Mouse (Mus musculus): ENCODE results near the gene Slc22a20. TPM values are rescaled to one million over a fixed set of nuclear protein-coding genes. Genes with fewer than 3 reads are reported as not detected.

The Slc22a20 gene
- polyA plus RNA-seq, 1 experiment from 2014 or later = not detected

- peak overlapping the region; percentile 86 for H3K4me2 ChIP-seq
- 76% methylated on average over 2 of the region's 2 CpGs for WGBS
- peaks cover 18% of the 10 kb centered on the region for H3K36me3 ChIP-seq
- H3K27me3 ChIP-seq (replicated peaks) = no peaks in the 10 kb centered on the region
- H3K4me3 ChIP-seq = peak overlapping the region; percentile 75
- no peak for ATAC-seq (ENCODE audit: extremely low read depth, insufficient number of reproducible peaks, low FRiP score, low TSS enrichment)
- peak overlapping the region; percentile 66; the same call in 1 of the 2 replicates for H3K27ac ChIP-seq (replicated peaks)
- peak overlapping the region; percentile 89; the same call in 1 of the 2 replicates for H3K9ac ChIP-seq
- H3K4me1 ChIP-seq = peaks cover 35% of the 10 kb centered on the region
- no peaks in the 10 kb centered on the region for H3K9me3 ChIP-seq
These were observed 21.1 kb downstream of the Slc22a20 start for GRCm38 (mm10) chr19:5964804-5965203.

- H3K27me3 ChIP-seq (replicated peaks) = no peaks in the 10 kb centered on the region
- H3K4me2 ChIP-seq = peak within 1 kb of the TSS; percentile 86
- H3K9me3 ChIP-seq = no peaks in the 10 kb centered on the region
- H3K9ac ChIP-seq = peak within 1 kb of the TSS; percentile 89
- ATAC-seq (ENCODE audit: extremely low read depth, insufficient number of reproducible peaks, low FRiP score, low TSS enrichment) = peak; percentile 72
- peaks cover 35% of the 10 kb centered on the region for H3K4me1 ChIP-seq
- WGBS = under 1% methylated on average over 50 of the region's 50 CpGs
- H3K36me3 ChIP-seq = peaks cover 26% of the 10 kb centered on the region
- peak within 1 kb of the TSS; percentile 75 for H3K4me3 ChIP-seq
- peak within 1 kb of the TSS; percentile 66 for H3K27ac ChIP-seq (replicated peaks)
These were observed 21.9 kb downstream of the Slc22a20 start, which contains the start of gene Pola2 for GRCm38 (mm10) chr19:5963883-5964562. Gene Pola2, minus strand, starts transcription at chr19:5964202.

- Histone ChIP-seq H3K9ac (peak overlapping the region; percentile 89), H3K27ac (replicated peaks) (no peak overlapping the region), H3K4me3 (peak overlapping the region; percentile 75), H3K9me3 (no peaks in the 10 kb centered on the region), H3K4me2 (peak overlapping the region; percentile 86), H3K27me3 (replicated peaks) (no peaks in the 10 kb centered on the region), H3K36me3 (peaks cover 39% of the 10 kb centered on the region), H3K4me1 (peaks cover 35% of the 10 kb centered on the region)
- WGBS = 27% methylated on average over 1 of the region's 1 CpGs
- no peak for ATAC-seq (ENCODE audit: extremely low read depth, insufficient number of reproducible peaks, low FRiP score, low TSS enrichment)
These were observed 23.3 kb downstream of the Slc22a20 start for GRCm38 (mm10) chr19:5962651-5963050.

GRCm38 (mm10) chr19:5957371-5957770 is 28.6 kb downstream of the Slc22a20 start:
- WGBS = 84% methylated on average over 5 of the region's 5 CpGs

GRCm38 (mm10) chr19:5956685-5957084 is 29.3 kb downstream of the Slc22a20 start:
- H3K27me3 ChIP-seq (replicated peaks) = no peaks in the 10 kb centered on the region
- no peak for ATAC-seq (ENCODE audit: extremely low read depth, insufficient number of reproducible peaks, low FRiP score, low TSS enrichment)
- no peaks in the 10 kb centered on the region for H3K9me3 ChIP-seq
- no peak overlapping the region for H3K9ac ChIP-seq
- peaks cover 66% of the 10 kb centered on the region for H3K36me3 ChIP-seq
- H3K27ac ChIP-seq (replicated peaks) = peak overlapping the region; percentile 77; the same call in 1 of the 2 replicates
- peaks cover 54% of the 10 kb centered on the region for H3K4me1 ChIP-seq
- H3K4me2 ChIP-seq = peak overlapping the region; percentile 49; the same call in 1 of the 2 replicates
- WGBS = 20% methylated on average over 3 of the region's 3 CpGs
- no peak overlapping the region for H3K4me3 ChIP-seq

More at GRCm38 (mm10) chr19:5957371-5957770, 28.6 kb downstream of the Slc22a20 start:
- H3K4me3 ChIP-seq = no peak overlapping the region
- no peak overlapping the region for H3K4me2 ChIP-seq
- no peaks in the 10 kb centered on the region for H3K9me3 ChIP-seq
- peaks cover 52% of the 10 kb centered on the region for H3K4me1 ChIP-seq
- ATAC-seq (ENCODE audit: extremely low read depth, insufficient number of reproducible peaks, low FRiP score, low TSS enrichment) = no peak
- no peak overlapping the region for H3K27ac ChIP-seq (replicated peaks)
- H3K27me3 ChIP-seq (replicated peaks) = no peaks in the 10 kb centered on the region
- peaks cover 66% of the 10 kb centered on the region for H3K36me3 ChIP-seq
- no peak overlapping the region for H3K9ac ChIP-seq

- no peak for ATAC-seq (ENCODE audit: extremely low read depth, insufficient number of reproducible peaks, low FRiP score, low TSS enrichment)
- 53% methylated on average over 28 of the region's 28 CpGs for WGBS
- H3K4me3 ChIP-seq = peak overlapping the region; percentile 22; the same call in 1 of the 2 replicates
These were observed 30.0 kb downstream of the Slc22a20 start for GRCm38 (mm10) chr19:5955704-5956670.

GRCm38 (mm10) chr19:5954936-5955335 is 31.0 kb downstream of the Slc22a20 start:
- WGBS = 88% methylated on average over 10 of the region's 10 CpGs
- peaks cover 65% of the 10 kb centered on the region for H3K36me3 ChIP-seq
- no peaks in the 10 kb centered on the region for H3K27me3 ChIP-seq (replicated peaks)
- no peaks in the 10 kb centered on the region for H3K9me3 ChIP-seq
- H3K9ac ChIP-seq = 0 out of 2 replicates have a peak overlapping the region, but pooled peaks have one; percentile 40
- peak overlapping the region; percentile 77 for H3K27ac ChIP-seq (replicated peaks)
- no peak overlapping the region for H3K4me3 ChIP-seq
- no peak for ATAC-seq (ENCODE audit: extremely low read depth, insufficient number of reproducible peaks, low FRiP score, low TSS enrichment)
- no peak overlapping the region for H3K4me2 ChIP-seq
- H3K4me1 ChIP-seq = peaks cover 55% of the 10 kb centered on the region

More at GRCm38 (mm10) chr19:5955704-5956670, 30.0 kb downstream of the Slc22a20 start:
- Histone ChIP-seq H3K4me2 (peak overlapping the region; percentile 49), H3K9me3 (no peaks in the 10 kb centered on the region), H3K36me3 (peaks cover 64% of the 10 kb centered on the region), H3K4me1 (peaks cover 54% of the 10 kb centered on the region), H3K27me3 (replicated peaks) (no peaks in the 10 kb centered on the region), H3K27ac (replicated peaks) (peak overlapping the region; percentile 77), H3K9ac (0 out of 2 replicates have a peak overlapping the region, but pooled peaks have one; percentile 58)

- peak overlapping the region; percentile 17; the same call in 1 of the 2 replicates for H3K27ac ChIP-seq (replicated peaks)
These were observed 31.8 kb downstream of the Slc22a20 start for GRCm38 (mm10) chr19:5954031-5954710.

GRCm38 (mm10) chr19:5953201-5953770 is 32.7 kb downstream of the Slc22a20 start:
- Histone ChIP-seq H3K4me1 (peaks cover 55% of the 10 kb centered on the region), H3K27ac (replicated peaks) (peak overlapping the region; percentile 94), H3K27me3 (replicated peaks) (no peaks in the 10 kb centered on the region), H3K36me3 (peaks cover 64% of the 10 kb centered on the region), H3K9ac (peak overlapping the region; percentile 65), H3K9me3 (no peaks in the 10 kb centered on the region), H3K4me2 (no peak overlapping the region; the same call in 1 of the 2 replicates), H3K4me3 (no peak overlapping the region)
- WGBS = 62% methylated on average over 19 of the region's 19 CpGs
- no peak for ATAC-seq (ENCODE audit: extremely low read depth, insufficient number of reproducible peaks, low FRiP score, low TSS enrichment)

More at GRCm38 (mm10) chr19:5954031-5954710, 31.8 kb downstream of the Slc22a20 start:
- Histone ChIP-seq H3K9ac (peak overlapping the region; percentile 65; the same call in 1 of the 2 replicates), H3K36me3 (peaks cover 64% of the 10 kb centered on the region), H3K9me3 (no peaks in the 10 kb centered on the region), H3K4me3 (no peak overlapping the region), H3K4me2 (no peak overlapping the region), H3K27me3 (replicated peaks) (no peaks in the 10 kb centered on the region), H3K4me1 (peaks cover 55% of the 10 kb centered on the region)
- ATAC-seq (ENCODE audit: extremely low read depth, insufficient number of reproducible peaks, low FRiP score, low TSS enrichment) = no peak
- WGBS = 77% methylated on average over 22 of the region's 22 CpGs

- Histone ChIP-seq H3K9ac (peak overlapping the region; percentile 65), H3K27ac (replicated peaks) (peak overlapping the region; percentile 94), H3K4me3 (peak overlapping the region; percentile 9), H3K27me3 (replicated peaks) (no peaks in the 10 kb centered on the region), H3K4me1 (peaks cover 55% of the 10 kb centered on the region), H3K9me3 (no peaks in the 10 kb centered on the region), H3K4me2 (peak overlapping the region; percentile 44), H3K36me3 (peaks cover 66% of the 10 kb centered on the region)
- peak; percentile 15; the same call in 1 of the 2 replicates for ATAC-seq (ENCODE audit: extremely low read depth, insufficient number of reproducible peaks, low FRiP score, low TSS enrichment)
- 39% methylated on average over 13 of the region's 13 CpGs for WGBS
These were observed 33.8 kb downstream of the Slc22a20 start for GRCm38 (mm10) chr19:5952071-5952691.

All from heart, embryonic 13.5 days (tissue).